Mouse (Mus musculus): ENCODE data around the gene Fam186b. TPM values are rescaled to one million over a fixed set of nuclear protein-coding genes. Genes with fewer than 3 reads are reported as not detected.

Gene Fam186b
- total RNA-seq (2023): not detected

DNA sequence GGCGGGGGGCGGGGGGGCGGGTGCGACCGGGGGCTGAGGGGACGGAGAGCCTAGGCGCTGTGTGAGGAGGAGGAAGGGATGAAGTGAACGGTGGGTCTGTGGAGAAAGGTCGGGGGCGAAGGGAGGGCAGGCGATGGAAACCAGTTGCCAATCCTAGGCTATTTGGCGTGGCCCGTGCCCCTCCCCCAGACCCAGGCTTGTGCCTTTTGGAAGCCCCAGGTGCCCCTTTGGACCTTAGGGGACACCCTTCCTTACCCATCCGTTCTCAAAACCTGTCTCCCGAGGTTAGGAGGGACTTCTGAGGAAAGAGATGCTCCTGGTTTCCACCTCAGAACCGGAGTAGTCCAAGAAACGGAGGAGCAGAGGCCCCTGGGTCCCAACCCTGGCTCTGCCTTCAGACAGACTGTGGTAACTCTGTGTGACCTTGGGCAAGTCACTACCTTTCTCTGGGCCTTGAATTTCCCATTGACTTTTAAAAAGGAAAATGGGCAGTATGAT, at the start of gene Fam186b:
TSS of gene Fam186b (minus strand) at position 405 of the 498 bp plus-strand sequence.

DNA sequence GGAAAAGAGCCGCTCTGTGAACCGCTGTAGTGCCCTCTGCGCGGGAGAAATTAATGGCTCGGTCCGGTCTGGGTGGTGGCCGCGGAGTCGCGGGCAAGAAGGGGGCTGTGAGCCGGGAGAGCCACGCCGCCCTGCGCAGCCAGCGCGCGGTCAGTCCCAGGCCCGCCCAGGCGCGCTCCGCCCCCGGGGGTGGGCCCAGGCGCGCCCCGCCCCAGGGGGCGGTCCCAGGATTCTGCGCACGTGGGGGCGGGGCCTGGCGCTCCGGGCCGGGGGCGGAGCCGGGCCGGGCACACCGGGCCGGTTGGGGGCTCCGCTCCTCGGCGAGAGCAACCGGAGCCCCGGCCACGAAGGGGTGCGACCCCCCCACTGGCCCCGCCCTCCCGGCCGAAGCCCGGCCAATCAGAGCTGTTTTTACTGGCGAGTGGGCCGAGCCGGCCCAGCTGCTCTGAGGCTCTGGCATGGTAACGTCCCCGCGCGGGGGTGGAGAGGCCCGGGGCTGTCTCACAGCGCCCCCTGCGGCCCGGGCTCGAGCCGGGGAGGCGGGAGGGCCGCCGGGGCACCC, 794 bp downstream of the Fam186b start, which contains the start of gene Prpf40b:
TSS of gene Prpf40b (plus strand) at position 275 of the 562 bp plus-strand sequence.

DNA sequence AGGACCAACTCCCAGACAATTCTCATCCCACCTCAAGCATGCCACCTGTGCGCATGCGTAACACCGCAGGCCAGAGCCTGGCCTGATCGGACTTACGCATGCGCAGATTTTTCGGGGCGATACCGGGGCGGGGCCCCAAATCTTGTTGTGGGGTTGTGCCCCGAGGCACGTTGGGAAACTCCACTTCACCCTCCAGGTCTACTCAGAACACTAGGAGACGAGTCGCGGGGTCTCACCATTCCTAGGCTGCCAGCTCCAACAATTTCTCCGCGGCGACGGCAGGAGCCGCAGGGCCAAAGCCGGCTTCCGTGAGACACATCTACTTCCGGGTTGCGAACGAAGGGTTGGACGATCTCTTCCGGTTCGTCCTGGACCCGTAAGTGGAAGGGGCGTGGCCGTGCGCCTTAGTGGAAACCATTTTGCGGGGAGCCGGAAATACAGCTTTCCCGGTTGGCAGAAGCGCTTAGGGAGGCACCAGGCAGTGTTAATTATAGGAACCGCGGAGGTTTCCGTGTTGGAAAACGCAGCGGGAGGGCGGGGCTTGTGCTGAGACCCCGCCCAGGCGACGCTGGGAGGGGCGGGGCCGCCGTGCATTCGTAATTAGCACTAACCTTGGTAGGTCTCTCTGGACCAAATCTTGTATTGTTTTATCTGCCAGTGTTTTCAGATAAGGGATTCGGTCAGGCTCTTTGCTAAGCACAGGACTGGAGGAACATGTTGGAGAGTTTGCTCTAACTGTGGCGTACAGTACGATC, 43.9 kb downstream of the Fam186b start, which contains the start of gene Mcrs1:
TSS of gene Mcrs1 (minus strand) at position 336 of the 755 bp plus-strand sequence.

DNA sequence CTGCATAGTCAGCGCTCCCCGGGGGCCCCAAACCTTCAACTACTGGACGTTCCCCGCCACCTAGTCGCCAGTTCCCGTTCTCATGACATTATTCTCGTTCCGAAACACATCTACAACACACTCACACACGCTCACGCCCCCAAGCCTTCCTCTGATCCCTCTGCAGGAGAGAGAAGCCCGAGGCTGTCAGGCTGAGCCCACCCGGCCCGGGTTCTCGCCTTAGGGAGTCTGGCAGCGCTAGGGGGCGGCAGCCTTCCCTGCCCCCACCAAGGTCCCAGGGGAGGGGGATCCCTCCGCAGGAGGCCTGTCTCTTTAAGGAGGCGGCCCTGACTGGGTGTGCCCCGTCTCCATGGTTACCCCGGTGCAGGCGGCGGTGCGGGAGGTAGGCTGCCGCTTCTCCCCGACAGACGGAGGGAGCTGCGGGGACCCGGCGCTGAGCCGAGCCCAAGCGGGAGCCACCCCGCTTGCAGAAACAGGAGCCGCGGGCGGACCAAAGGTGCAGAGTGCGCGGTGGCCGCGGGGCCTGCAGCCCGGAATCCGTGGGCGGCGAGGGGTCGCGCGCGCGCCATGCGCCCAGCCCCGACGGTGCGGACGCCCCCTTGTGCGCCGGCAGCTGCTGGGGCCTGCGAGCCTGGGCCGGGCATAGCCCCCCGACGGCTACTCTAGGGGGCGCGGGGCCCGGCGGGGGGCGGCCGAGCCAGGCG, 71.3 kb downstream of the Fam186b start, which contains the start of gene Kcnh3:
TSS of gene Kcnh3 (plus strand) at position 654 of the 704 bp plus-strand sequence.

Other genes starting within 250 kb of the Fam186b start
- gene Prph, start 240.7 kb downstream of the Fam186b start, total RNA-seq (2023): not detected
- 10 to 100 TPM; 30.9 to 35.2 TPM for gene Troap, start 221.3 kb downstream of the Fam186b start, total RNA-seq (2023)
- not detected for gene C1ql4, start 208.1 kb downstream of the Fam186b start, total RNA-seq (2023)
- gene Dnajc22, start 202.7 kb downstream of the Fam186b start, total RNA-seq (2023): 1 to 10 TPM; 1.6 to 2.3 TPM
- gene Spats2, start 170.0 kb downstream of the Fam186b start, total RNA-seq (2023): under 1 TPM in 1 of 2 experiments, not detected in 1; 0.18 TPM
- gene Kcnh3, start 71.0 kb downstream of the Fam186b start, total RNA-seq (2023): not detected
- gene Mcrs1, start 43.9 kb downstream of the Fam186b start, total RNA-seq (2023): 10 to 100 TPM; 49.2 to 57.1 TPM
- 1 to 10 TPM; 1.1 to 1.5 TPM for gene Prpf40b, start 801 bp downstream of the Fam186b start, total RNA-seq (2023)
- gene Fmnl3, start 74.6 kb upstream of the Fam186b start, total RNA-seq (2023): 10 to 100 TPM; 51.0 to 51.2 TPM
- gene Tmbim6, start 97.0 kb upstream of the Fam186b start, total RNA-seq (2023): 100 to 1,000 TPM; 553 to 562 TPM
- gene Nckap5l, start 161.9 kb upstream of the Fam186b start, total RNA-seq (2023): 1 to 10 TPM; 2.6 to 3.2 TPM
- 1 to 10 TPM; 5.5 to 8.2 TPM for gene Bcdin3d, start 178.8 kb upstream of the Fam186b start, total RNA-seq (2023)
- gene Faim2, start 232.3 kb upstream of the Fam186b start, total RNA-seq (2023): 1 to 10 TPM; 1.2 to 2.3 TPM